Mouse (Mus musculus): Measurements from ENCODE around the gene Gpx3. TPM values are rescaled to one million over a fixed set of nuclear protein-coding genes. Genes with fewer than 3 reads are reported as not detected.

Gpx3 gene
- total and polyA plus RNA-seq, 2 experiments from 2014 or later = 28.5 to 78.0 TPM

DNA sequence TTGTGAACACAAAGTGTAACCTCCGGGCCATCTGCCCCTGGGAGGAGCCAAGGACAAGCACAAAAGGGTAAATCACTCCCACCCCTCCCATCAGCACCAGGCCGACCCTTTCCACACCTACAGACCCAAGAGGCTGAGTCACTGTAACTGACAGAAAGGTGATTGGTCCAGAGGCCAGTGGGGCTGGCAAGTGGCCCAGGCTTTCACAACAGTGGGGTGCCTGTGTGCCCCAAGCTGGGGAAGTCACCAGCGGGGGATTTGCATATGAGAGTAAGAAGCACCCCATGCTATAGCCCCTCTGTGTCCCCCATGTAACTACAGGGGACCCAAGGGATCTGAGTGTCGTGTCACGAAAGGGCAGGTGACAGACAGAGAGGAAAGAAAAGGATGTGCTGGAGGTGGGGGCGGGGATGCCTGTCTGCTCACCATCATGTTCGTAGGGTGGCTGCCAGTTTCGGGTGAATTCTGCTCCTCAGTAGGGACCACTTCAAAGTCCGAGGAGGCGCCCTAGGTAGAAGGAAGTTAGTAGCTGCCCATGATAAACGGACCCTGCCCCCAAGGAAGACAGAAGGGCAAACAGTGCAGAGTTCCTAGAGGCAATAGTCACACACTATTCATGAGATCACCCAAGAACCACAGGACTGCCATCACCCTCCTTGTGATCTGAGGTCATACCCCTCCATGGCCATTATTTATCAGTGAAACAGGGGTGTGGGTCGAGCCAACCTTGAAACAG lies 34.0 kb downstream of the Gpx3 start:
- no peak overlapping the region for H3K4me3 ChIP-seq (ENCODE audit: low read length)
- H3K4me2 ChIP-seq (ENCODE audit: low read depth, low read length) = no peak overlapping the region
- ATAC-seq = peak; percentile 56; the same call in 1 of the 2 replicates
- peaks cover 3% of the 10 kb centered on the region; the same call in 1 of the 2 replicates for H3K4me1 ChIP-seq (ENCODE audit: insufficient read depth, low read length)
- no peaks in the 10 kb centered on the region for H3K27me3 ChIP-seq (ENCODE audit: insufficient read depth, low read length)
- 37% methylated on average over 12 of the region's 12 CpGs for WGBS
- no peak for TF ChIP-seq CTCF (IDR thresholded peaks at IDR 0.05; ENCODE audit: low read depth)
- no peaks in the 10 kb centered on the region for H3K9me3 ChIP-seq (ENCODE audit: low read length)
- DNase-seq (ENCODE audit: low spot score) = peak; percentile 16
- H3K27ac ChIP-seq = no peak overlapping the region
- H3K9ac ChIP-seq (replicated peaks; ENCODE audit: low read length) = no peak overlapping the region
- peaks cover 13% of the 10 kb centered on the region; the same call in 1 of the 2 replicates for H3K36me3 ChIP-seq (ENCODE audit: insufficient read depth, low read length)

DNA sequence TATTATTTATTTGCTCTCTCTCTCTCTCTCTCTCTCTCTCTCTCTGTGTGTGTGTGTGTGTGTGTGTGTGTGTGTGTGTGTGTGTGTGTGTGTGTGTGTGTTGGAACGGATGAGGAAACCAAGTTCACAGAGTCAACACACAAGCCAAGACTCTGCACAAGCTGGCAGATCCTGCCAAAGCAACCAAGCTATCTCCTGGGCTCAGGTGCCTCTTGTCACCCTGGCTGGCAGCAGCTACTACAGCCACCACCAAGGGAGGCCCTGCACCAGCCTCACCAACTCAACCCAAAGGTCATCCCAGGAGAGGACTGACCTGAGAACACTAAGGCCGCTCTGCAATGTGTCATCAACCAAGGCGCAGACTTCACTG lies 34.5 kb downstream of the Gpx3 start:
- ATAC-seq (no peak), DNase-seq (ENCODE audit: low spot score) (no peak)
- Histone ChIP-seq H3K36me3 (ENCODE audit: insufficient read depth, low read length) (peaks cover 13% of the 10 kb centered on the region; the same call in 1 of the 2 replicates), H3K4me3 (ENCODE audit: low read length) (no peak overlapping the region), H3K27ac (no peak overlapping the region), H3K4me2 (ENCODE audit: low read depth, low read length) (no peak overlapping the region), H3K9me3 (ENCODE audit: low read length) (no peaks in the 10 kb centered on the region), H3K9ac (replicated peaks; ENCODE audit: low read length) (no peak overlapping the region), H3K27me3 (ENCODE audit: insufficient read depth, low read length) (no peaks in the 10 kb centered on the region), H3K4me1 (ENCODE audit: insufficient read depth, low read length) (peaks cover 3% of the 10 kb centered on the region; the same call in 1 of the 2 replicates)
- 92% methylated on average over 2 of the region's 3 CpGs for WGBS
- TF ChIP-seq CTCF (IDR thresholded peaks at IDR 0.05; ENCODE audit: low read depth) = no peak

DNA sequence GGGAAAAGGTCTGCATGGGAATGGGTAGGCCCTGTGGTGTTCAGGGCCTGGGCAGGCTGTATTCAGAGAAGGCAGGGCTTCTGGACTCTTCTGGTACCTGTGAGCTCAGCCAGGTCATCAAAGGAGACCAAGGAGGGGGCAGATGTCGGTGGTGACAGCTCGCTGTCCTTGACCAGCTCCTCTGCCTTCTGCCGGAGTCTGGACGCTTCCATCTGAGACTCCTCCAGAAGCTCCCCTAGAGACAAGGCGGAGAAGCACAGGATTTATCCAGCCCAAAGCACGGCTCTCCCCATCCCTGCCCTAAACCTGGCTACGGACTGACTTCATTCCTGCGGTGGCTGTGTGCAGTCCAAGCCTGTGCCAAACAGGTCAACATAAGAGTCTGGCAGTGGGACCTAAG lies 37.2 kb downstream of the Gpx3 start:
- Histone ChIP-seq H3K27me3 (ENCODE audit: insufficient read depth, low read length) (no peaks in the 10 kb centered on the region), H3K36me3 (ENCODE audit: insufficient read depth, low read length) (peaks cover 8% of the 10 kb centered on the region; the same call in 1 of the 2 replicates), H3K4me2 (ENCODE audit: low read depth, low read length) (no peak overlapping the region), H3K4me3 (ENCODE audit: low read length) (no peak overlapping the region), H3K9ac (replicated peaks; ENCODE audit: low read length) (no peak overlapping the region), H3K4me1 (ENCODE audit: insufficient read depth, low read length) (peaks cover 3% of the 10 kb centered on the region; the same call in 1 of the 2 replicates), H3K9me3 (ENCODE audit: low read length) (no peaks in the 10 kb centered on the region), H3K27ac (no peak overlapping the region)
- TF ChIP-seq CTCF (IDR thresholded peaks at IDR 0.05; ENCODE audit: low read depth) = no peak
- WGBS = 75% methylated on average over 8 of the region's 8 CpGs
- ATAC-seq (no peak), DNase-seq (ENCODE audit: low spot score) (no peak)

DNA sequence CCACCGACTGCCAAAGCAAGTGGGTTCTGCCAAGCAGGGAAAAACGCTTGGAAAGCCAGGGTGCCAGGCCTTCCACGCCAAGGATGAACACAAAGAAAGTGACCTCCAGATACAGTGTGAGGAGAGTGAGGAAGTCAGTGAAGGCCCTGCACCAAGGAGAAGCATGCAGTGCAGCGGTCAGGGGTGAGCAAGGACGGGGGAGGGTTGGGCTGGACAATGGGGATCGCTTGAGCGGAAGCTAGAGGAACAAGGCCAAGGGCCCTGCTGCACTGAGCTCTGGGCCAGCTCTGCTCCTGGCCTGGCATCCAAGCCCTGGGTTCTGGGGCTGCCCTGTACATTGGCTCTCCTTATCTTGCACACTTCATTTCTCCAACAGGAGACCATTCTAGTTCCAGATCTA lies 37.8 kb downstream of the Gpx3 start:
- Histone ChIP-seq H3K4me1 (ENCODE audit: insufficient read depth, low read length) (peaks cover 3% of the 10 kb centered on the region; the same call in 1 of the 2 replicates), H3K9ac (replicated peaks; ENCODE audit: low read length) (no peak overlapping the region), H3K9me3 (ENCODE audit: low read length) (no peaks in the 10 kb centered on the region), H3K4me3 (ENCODE audit: low read length) (no peak overlapping the region), H3K27me3 (ENCODE audit: insufficient read depth, low read length) (no peaks in the 10 kb centered on the region), H3K4me2 (ENCODE audit: low read depth, low read length) (no peak overlapping the region), H3K27ac (no peak overlapping the region), H3K36me3 (ENCODE audit: insufficient read depth, low read length) (peaks cover 7% of the 10 kb centered on the region; the same call in 1 of the 2 replicates)
- WGBS = 58% methylated on average over 7 of the region's 7 CpGs
- no peak for TF ChIP-seq CTCF (IDR thresholded peaks at IDR 0.05; ENCODE audit: low read depth)
- DNase-seq (ENCODE audit: low spot score) (peak; percentile 13), ATAC-seq (0 out of 2 replicates have a peak, but pooled peaks have one; percentile 15)

DNA sequence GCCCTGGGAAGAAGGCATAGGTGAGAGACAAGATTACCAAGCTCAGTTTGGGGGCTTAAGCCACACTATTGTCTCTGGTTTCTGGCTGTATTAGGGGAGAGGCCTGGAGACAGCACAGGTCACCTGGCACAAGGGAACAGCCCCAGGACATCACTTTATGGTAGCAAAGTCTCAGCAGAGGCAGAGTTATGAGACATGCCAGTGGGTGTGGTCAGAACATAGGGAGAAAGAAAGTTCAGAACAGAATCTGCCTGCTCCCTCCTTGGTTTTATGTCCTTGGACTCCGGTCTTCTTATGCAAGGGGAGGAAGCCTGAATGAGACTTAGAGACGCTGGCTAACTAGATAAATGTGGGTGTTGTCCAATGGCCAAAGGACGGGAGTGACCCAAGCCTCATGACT lies 42.4 kb downstream of the Gpx3 start:
- WGBS = 89% methylated on average over 3 of the region's 3 CpGs
- Histone ChIP-seq H3K9ac (replicated peaks; ENCODE audit: low read length) (no peak overlapping the region), H3K27me3 (ENCODE audit: insufficient read depth, low read length) (no peaks in the 10 kb centered on the region), H3K36me3 (ENCODE audit: insufficient read depth, low read length) (no peaks in the 10 kb centered on the region), H3K4me3 (ENCODE audit: low read length) (no peak overlapping the region), H3K27ac (no peak overlapping the region), H3K9me3 (ENCODE audit: low read length) (no peaks in the 10 kb centered on the region), H3K4me2 (ENCODE audit: low read depth, low read length) (no peak overlapping the region), H3K4me1 (ENCODE audit: insufficient read depth, low read length) (peaks cover 3% of the 10 kb centered on the region; the same call in 1 of the 2 replicates)
- no peak for ATAC-seq
- no peak for TF ChIP-seq CTCF (IDR thresholded peaks at IDR 0.05; ENCODE audit: low read depth)
- DNase-seq (ENCODE audit: low spot score) = no peak

DNA sequence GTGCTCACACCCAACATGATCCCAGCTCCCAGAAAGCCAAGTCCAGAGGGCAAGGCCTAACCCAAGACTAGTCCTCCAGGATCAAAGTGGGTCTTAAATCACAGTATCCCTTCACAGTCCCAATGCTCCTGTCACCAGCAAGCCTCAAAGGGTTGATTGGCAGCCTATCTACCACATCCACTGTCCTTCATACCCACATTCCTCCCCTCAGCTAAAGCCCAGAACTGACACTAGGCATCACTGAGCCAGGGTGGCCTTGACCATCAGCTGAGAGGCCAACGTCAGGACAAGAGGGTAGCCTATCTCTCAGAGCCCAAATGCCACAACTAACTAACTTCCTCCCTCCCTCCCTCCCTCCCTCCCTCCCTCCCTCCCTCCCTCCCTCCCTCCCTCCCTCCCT lies 47.5 kb downstream of the Gpx3 start:
- no peak overlapping the region for H3K9ac ChIP-seq (replicated peaks; ENCODE audit: low read length)
- ATAC-seq = no peak

DNA sequence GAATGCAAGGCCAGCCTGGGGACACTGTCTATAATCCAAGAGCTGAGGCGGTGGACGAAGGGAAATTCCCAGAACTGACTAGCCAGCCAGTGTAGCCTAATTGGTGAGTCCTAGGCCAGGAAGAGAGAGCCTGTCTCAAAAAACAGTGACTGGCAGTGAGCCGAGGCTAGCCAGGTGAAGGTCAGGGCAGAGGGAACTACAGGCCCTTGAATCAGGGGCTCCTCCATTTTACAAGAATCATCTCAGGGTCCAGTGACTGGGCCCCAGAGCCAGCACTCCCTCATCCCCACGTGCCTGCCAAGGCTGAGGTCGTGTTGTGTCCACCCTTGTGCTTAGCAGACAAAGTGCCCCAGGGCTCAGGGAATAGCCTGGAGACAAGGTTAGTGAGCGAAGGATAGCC lies 48.4 kb downstream of the Gpx3 start:
- H3K36me3 ChIP-seq (ENCODE audit: insufficient read depth, low read length) = no peaks in the 10 kb centered on the region
- DNase-seq (ENCODE audit: low spot score) = no peak
- H3K4me2 ChIP-seq (ENCODE audit: low read depth, low read length) = no peak overlapping the region
- no peak overlapping the region for H3K9ac ChIP-seq (replicated peaks; ENCODE audit: low read length)
- 79% methylated on average over 6 of the region's 6 CpGs for WGBS
- no peaks in the 10 kb centered on the region for H3K27me3 ChIP-seq (ENCODE audit: insufficient read depth, low read length)
- H3K9me3 ChIP-seq (ENCODE audit: low read length) = no peaks in the 10 kb centered on the region
- H3K27ac ChIP-seq = no peak overlapping the region
- H3K4me1 ChIP-seq (ENCODE audit: insufficient read depth, low read length) = no peaks in the 10 kb centered on the region
- H3K4me3 ChIP-seq (ENCODE audit: low read length) = no peak overlapping the region
- TF ChIP-seq CTCF (IDR thresholded peaks at IDR 0.05; ENCODE audit: low read depth) = no peak
- no peak for ATAC-seq

More for the DNA sequence above, 47.5 kb downstream of the Gpx3 start:
- no peak overlapping the region for H3K4me2 ChIP-seq (ENCODE audit: low read depth, low read length)
- WGBS = 76% methylated on average over 1 of the region's 1 CpGs
- H3K27ac ChIP-seq = no peak overlapping the region
- H3K27me3 ChIP-seq (ENCODE audit: insufficient read depth, low read length) = no peaks in the 10 kb centered on the region
- no peak for DNase-seq (ENCODE audit: low spot score)
- H3K4me1 ChIP-seq (ENCODE audit: insufficient read depth, low read length) = no peaks in the 10 kb centered on the region
- H3K9me3 ChIP-seq (ENCODE audit: low read length) = no peaks in the 10 kb centered on the region
- H3K4me3 ChIP-seq (ENCODE audit: low read length) = no peak overlapping the region
- no peaks in the 10 kb centered on the region for H3K36me3 ChIP-seq (ENCODE audit: insufficient read depth, low read length)
- TF ChIP-seq CTCF (IDR thresholded peaks at IDR 0.05; ENCODE audit: low read depth) = no peak

Measured in hindbrain, postnatal 0 days (tissue).